ENCODE assay signal across 9 mouse cellular contexts in the genomic region with DNA sequence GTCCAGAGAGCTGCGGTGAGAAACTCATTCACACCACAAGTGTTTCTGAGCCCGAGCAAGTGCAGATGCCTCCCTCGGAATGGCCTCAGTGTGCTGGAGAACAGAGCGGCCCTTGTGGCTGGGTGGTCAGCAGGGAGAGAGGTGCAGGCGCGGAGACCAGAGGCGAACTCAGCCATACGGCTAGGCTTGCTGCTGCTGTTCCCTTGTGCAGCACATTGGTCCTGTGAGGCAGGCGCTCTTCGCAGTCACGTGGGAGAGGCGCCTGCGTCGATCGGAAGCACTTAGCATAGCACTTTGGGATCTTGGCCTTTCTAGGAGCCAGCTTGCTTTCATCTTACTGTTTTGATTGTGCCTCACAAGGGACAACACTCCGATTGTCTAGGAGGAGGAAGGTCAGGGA. TPM values are rescaled to one million over a fixed set of nuclear protein-coding genes. Genes with fewer than 3 reads are reported as not detected.
A peak's percentile ranks its signal among the peaks of the same experiment; 100 is the strongest.
DNase-seq lines count a peak whose midpoint lies in the region; ATAC-seq and TF ChIP-seq lines count a peak whose summit lies in the region.
"Had no signal": no experiment of that assay in that cellular context is flagged by ENCODE, and none has a peak within 500 bp of the region (broad histone marks: within the 10 kb centered on the region; RNA-seq: fewer than 3 reads in every experiment).

No protein-coding gene starts in this region.

- no peak; the same call in 1 of the 2 replicates for ATAC-seq in midbrain, embryonic 14.5 days (ENCODE audit: low FRiP score, low TSS enrichment)
- ATAC-seq in intestine, embryonic 15.5 days: no peak
- peak; percentile 66; the same call in 1 of the 2 replicates for ATAC-seq in neural tube, embryonic 14.5 days (ENCODE audit: low read depth)

- DNase-seq in gastrocnemius, adult 2 months: no peak
- no peak for DNase-seq in gastrocnemius, postnatal 14 days
- DNase-seq in midbrain, embryonic 14.5 days: no peak
- no peak for DNase-seq in midbrain, embryonic 10.5 days (ENCODE audit: low spot score)
- DNase-seq in spleen, adult 18-20 months: no peak
- no peak for DNase-seq in adrenal gland, postnatal 14 days

- H3K27ac ChIP-seq in gastrocnemius, adult 2 months: no peak overlapping the region
- no peak overlapping the region for H3K27ac ChIP-seq in midbrain, embryonic 14.5 days (replicated peaks; ENCODE audit: low read depth, low read length)
- H3K27ac ChIP-seq in midbrain, embryonic 10.5 days (replicated peaks): no peak overlapping the region
- no peak overlapping the region for H3K27ac ChIP-seq in intestine, embryonic 15.5 days
- no peak overlapping the region for H3K27ac ChIP-seq in neural tube, embryonic 14.5 days (ENCODE audit: low read depth, low read length)
- H3K27ac ChIP-seq: liver, embryonic 14.5 days had no signal

- H3K4me2 ChIP-seq in midbrain, embryonic 14.5 days (ENCODE audit: low read length): 0 out of 2 replicates have a peak overlapping the region, but pooled peaks have one; percentile 12
- H3K4me2 ChIP-seq in intestine, embryonic 15.5 days (replicated peaks): peak overlapping the region; percentile 31; the same call in 1 of the 2 replicates
- H3K4me2 ChIP-seq in neural tube, embryonic 14.5 days (ENCODE audit: low read depth, low read length): no peak overlapping the region

- TF ChIP-seq CTCF in gastrocnemius, adult 2 months (IDR thresholded peaks at IDR 0.05): no peak

- H3K9me3 ChIP-seq in midbrain, embryonic 14.5 days (ENCODE audit: control insufficient read depth, low read length): no peaks in the 10 kb centered on the region
- no peaks in the 10 kb centered on the region for H3K9me3 ChIP-seq in midbrain, embryonic 10.5 days (replicated peaks)
- no peaks in the 10 kb centered on the region for H3K9me3 ChIP-seq in intestine, embryonic 15.5 days
- H3K9me3 ChIP-seq in neural tube, embryonic 14.5 days (ENCODE audit: control insufficient read depth, low read length): no peaks in the 10 kb centered on the region

- WGBS in midbrain, embryonic 14.5 days: 52% methylated on average over 16 of the region's 16 CpGs
- 47% methylated on average over 16 of the region's 16 CpGs for WGBS in midbrain, embryonic 10.5 days
- 46% methylated on average over 16 of the region's 16 CpGs for WGBS in intestine, embryonic 15.5 days
- 43% methylated on average over 16 of the region's 16 CpGs for WGBS in neural tube, embryonic 14.5 days

- no peaks in the 10 kb centered on the region; the same call in 1 of the 2 replicates for H3K4me1 ChIP-seq in midbrain, embryonic 14.5 days (ENCODE audit: control insufficient read depth, insufficient read depth, low read length)
- peaks cover 44% of the 10 kb centered on the region for H3K4me1 ChIP-seq in midbrain, embryonic 10.5 days
- H3K4me1 ChIP-seq in intestine, embryonic 15.5 days (replicated peaks): peaks cover 5% of the 10 kb centered on the region
- H3K4me1 ChIP-seq in neural tube, embryonic 14.5 days (ENCODE audit: control insufficient read depth, insufficient read depth, low read length): 0 out of 2 replicates have a peak, but pooled peaks cover 8% of the 10 kb centered on the region

- H3K36me3 ChIP-seq in midbrain, embryonic 14.5 days (ENCODE audit: control insufficient read depth, insufficient read depth, low read length): no peaks in the 10 kb centered on the region
- no peaks in the 10 kb centered on the region for H3K36me3 ChIP-seq in midbrain, embryonic 10.5 days
- H3K36me3 ChIP-seq in intestine, embryonic 15.5 days: no peaks in the 10 kb centered on the region
- H3K36me3 ChIP-seq in neural tube, embryonic 14.5 days (ENCODE audit: control insufficient read depth, insufficient read depth, low read length): no peaks in the 10 kb centered on the region

- H3K27me3 ChIP-seq in midbrain, embryonic 14.5 days (ENCODE audit: control insufficient read depth, insufficient read depth, low read length): no peaks in the 10 kb centered on the region
- peaks cover 11% of the 10 kb centered on the region for H3K27me3 ChIP-seq in midbrain, embryonic 10.5 days (ENCODE audit: low read depth, poor library complexity, severe bottlenecking)
- H3K27me3 ChIP-seq in intestine, embryonic 15.5 days (replicated peaks): no peaks in the 10 kb centered on the region
- H3K27me3 ChIP-seq in neural tube, embryonic 14.5 days (ENCODE audit: control insufficient read depth, insufficient read depth, low read length): no peaks in the 10 kb centered on the region

- H3K4me3 ChIP-seq in gastrocnemius, adult 2 months: peak overlapping the region; percentile 42
- H3K4me3 ChIP-seq in midbrain, embryonic 14.5 days (replicated peaks; ENCODE audit: low read depth, low read length): no peak overlapping the region
- no peak overlapping the region for H3K4me3 ChIP-seq in midbrain, embryonic 10.5 days
- no peak overlapping the region for H3K4me3 ChIP-seq in intestine, embryonic 15.5 days (replicated peaks)
- H3K4me3 ChIP-seq in neural tube, embryonic 14.5 days (ENCODE audit: low read depth, low read length): no peak overlapping the region

- intact Hi-C loops in gastrocnemius, adult 2 months (cut with DNase I): no loop called here
- intact Hi-C loops in gastrocnemius, postnatal 14 days (cut with DNase I; ENCODE audit: low total_unique reads): no loop called here

- no peak overlapping the region for H3K9ac ChIP-seq in midbrain, embryonic 14.5 days (replicated peaks; ENCODE audit: low read length)
- no peak overlapping the region for H3K9ac ChIP-seq in intestine, embryonic 15.5 days
- H3K9ac ChIP-seq in neural tube, embryonic 14.5 days (replicated peaks; ENCODE audit: low read depth, low read length): no peak overlapping the region
- H3K9ac ChIP-seq: liver, embryonic 14.5 days had no signal

RNA-seq across cellular contexts. Expression of a gene that starts 45.7 kb away (rescaled TPM):
- 10 to 100 TPM; 10.1 to 15.0 TPM for total RNA-seq in gastrocnemius, adult 2 months (2021)
- total RNA-seq in gastrocnemius, postnatal 14 days (2021): 1 to 10 TPM; 7.7 to 7.9 TPM
- polyA plus RNA-seq in midbrain, embryonic 14.5 days (2014; fragmentation: Nextera tagmentation; extraction: Ambion mirVana): 26.6 and 34.7 TPM in 2 replicates
- 28.4 and 29.8 TPM in 2 replicates for polyA plus RNA-seq in midbrain, embryonic 10.5 days (2016; fragmentation: Nextera tagmentation; extraction: Ambion mirVana)
- polyA plus RNA-seq in intestine, embryonic 15.5 days (2015; fragmentation: Nextera tagmentation; extraction: Ambion mirVana): 12.4 and 16.5 TPM in 2 replicates
- polyA plus RNA-seq in neural tube, embryonic 14.5 days (2014; fragmentation: Nextera tagmentation; extraction: Ambion mirVana): 22.7 and 26.4 TPM in 2 replicates
- total RNA-seq in adrenal gland, postnatal 14 days (2021): 16.3 and 16.9 TPM in 2 replicates
